Mouse (Mus musculus) CD4-positive helper T cell, adult 2 months (primary cell): Measurements from ENCODE around the gene Tspan12.
"Not testable (repeated sequence)": the region's sequence is repeated elsewhere in the genome, so short reads cannot be mapped to it uniquely, and the experiment has no call there.

Experiments
- DNase-seq: peaks from one replicate; pipeline ENCODE4 v3.0.0-alpha.2; 2012; ENCODE audit warnings: low read depth, missing footprints, low spot score

The Tspan12 gene

GRCm38 (mm10) chr6:21852344-21852785 lies at the start of gene Tspan12:
Gene Tspan12, minus strand, starts transcription at chr6:21852515.
- no peak for DNase-seq

- DNase-seq = no peak
These were observed 42.1 kb upstream of the Tspan12 start for GRCm38 (mm10) chr6:21894451-21894850.

DNA sequence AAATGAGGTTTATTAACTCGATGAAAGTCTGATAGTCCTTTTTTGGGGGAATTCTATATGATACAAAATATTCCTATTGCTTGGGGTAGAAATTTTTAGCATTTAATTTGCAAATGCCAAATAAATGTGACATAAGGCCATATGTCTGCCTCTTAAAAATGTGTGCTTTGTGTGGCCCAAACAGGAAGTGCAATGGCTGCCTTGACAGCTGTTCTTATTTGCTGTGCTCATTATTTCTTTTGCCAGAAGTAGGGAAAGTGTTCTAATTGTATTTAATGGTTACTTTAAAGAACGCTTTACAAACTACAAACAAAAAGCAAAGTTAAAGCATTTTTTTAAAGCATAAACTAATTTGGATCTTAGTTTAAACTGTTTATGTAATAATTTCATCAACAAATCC lies 36.8 kb upstream of the Tspan12 start:
- DNase-seq = no peak

DNA sequence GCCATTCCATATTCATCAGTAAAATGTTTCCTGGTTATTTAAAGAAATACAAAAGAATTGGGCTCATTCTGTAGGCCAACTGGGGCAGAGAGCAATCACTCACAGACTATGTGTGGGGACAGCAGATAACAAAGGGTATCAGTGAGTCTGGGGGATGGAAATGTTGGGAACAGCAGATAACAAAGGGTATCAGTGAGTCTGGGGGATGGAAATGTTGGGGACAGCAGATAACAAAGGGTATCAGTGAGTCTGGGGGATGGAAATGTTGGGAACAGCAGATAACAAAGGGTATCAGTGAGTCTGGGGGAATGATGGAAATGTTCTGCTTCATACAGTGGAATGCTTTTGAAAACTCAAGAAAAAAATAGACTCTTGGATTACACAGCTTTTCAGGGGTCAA lies 35.7 kb upstream of the Tspan12 start:
- not testable (repeated sequence) for DNase-seq

DNA sequence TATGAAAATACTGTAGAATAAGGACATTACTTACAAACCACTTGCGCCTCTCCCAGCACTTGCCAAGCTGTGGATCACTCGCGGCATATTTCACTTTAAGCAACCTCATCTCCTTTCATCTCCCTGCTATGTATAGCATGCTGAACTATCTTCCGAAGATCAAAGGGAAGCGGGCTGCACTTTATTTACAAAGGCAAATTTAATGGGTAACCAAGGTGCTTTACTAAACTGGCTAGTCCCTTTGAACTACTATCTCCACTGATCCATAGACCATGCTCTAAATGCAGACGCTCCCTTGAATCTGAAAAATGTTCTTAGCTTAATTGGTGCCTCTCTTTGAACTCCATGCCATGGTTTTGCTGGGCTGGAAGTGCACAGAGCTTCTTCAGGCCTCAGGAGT lies 27.2 kb upstream of the Tspan12 start:
- DNase-seq = no peak

DNA sequence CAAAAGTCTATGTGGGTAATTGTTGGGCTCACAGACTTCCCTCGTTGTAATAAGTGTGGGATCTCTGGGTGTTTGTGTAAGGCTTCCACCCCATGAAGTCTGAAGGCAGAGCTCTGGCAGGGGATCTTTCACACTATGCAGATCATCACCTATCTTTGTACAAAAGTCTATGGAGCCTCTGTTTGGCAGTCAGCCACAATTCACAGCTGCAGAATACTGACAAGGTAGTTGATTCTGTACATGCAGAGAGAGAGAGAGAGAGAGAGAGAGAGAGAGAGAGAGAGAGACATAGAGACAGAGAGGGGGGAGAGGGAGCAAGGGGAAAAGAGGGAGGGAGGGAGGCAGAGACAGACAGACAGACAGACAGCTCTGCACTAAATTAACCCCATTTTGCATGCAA lies 15.0 kb upstream of the Tspan12 start:
- no peak for DNase-seq

- DNase-seq = no peak
These were observed 11.9 kb upstream of the Tspan12 start for GRCm38 (mm10) chr6:21864179-21864578.

DNA sequence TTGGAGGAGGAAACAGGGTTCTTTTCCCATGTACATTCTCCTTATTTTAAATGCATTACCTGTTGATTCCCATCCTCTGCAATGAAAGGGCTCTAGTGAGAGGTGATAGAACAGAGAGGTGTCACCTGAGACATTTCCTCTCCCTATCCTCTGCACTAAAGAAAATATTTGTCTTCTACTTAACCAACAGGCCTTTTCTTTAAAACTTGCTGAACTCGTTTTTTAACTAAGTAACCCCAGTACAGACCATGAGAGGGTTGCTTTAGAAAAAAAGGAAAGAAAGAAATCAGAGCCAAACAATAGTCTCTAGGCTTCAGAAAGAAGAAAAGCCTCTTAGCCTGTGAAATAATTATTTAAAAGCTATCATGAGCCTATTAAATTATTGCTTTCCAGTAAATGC lies 11.2 kb upstream of the Tspan12 start:
- no peak for DNase-seq

- no peak for DNase-seq
These were observed 9.0 kb upstream of the Tspan12 start for GRCm38 (mm10) chr6:21861316-21861715.

GRCm38 (mm10) chr6:21857843-21858242 lies 5.5 kb upstream of the Tspan12 start:
- DNase-seq = no peak

- DNase-seq = no peak
These were observed 3.6 kb upstream of the Tspan12 start for GRCm38 (mm10) chr6:21855921-21856320.

GRCm38 (mm10) chr6:21853342-21853741 lies 1.0 kb upstream of the Tspan12 start:
- DNase-seq = no peak

- DNase-seq = no peak
These were observed 545 bp downstream of the Tspan12 start for GRCm38 (mm10) chr6:21851596-21852343.

- no peak for DNase-seq
These were observed 1.0 kb downstream of the Tspan12 start for GRCm38 (mm10) chr6:21851346-21851595.

- DNase-seq = no peak
These were observed 1.6 kb downstream of the Tspan12 start for GRCm38 (mm10) chr6:21850526-21851345.

GRCm38 (mm10) chr6:21848808-21849207 lies 3.5 kb downstream of the Tspan12 start:
- DNase-seq = no peak

- no peak for DNase-seq
These were observed 12.1 kb downstream of the Tspan12 start for GRCm38 (mm10) chr6:21839976-21840775.

GRCm38 (mm10) chr6:21839244-21839814 lies 13.0 kb downstream of the Tspan12 start:
- no peak for DNase-seq

DNA sequence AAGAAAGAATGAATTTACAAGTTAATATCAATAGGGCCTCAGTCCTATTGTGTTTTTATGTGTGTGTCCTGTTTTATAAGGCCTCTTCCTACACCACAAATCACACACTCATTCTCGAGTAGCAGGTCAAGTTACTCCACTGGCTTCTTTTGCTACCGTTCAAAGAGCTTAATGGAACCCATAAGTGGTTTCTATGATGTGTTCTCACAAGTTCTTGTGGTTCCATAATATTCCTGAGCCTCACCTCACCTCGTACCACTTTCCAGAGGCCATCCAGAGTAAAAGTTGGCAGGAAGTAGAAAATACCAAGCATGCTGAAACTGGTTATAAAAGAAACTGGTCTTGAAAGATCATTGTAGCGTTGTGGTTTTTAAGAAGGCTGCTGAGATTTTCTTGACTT lies 18.8 kb downstream of the Tspan12 start:
- DNase-seq = no peak

DNA sequence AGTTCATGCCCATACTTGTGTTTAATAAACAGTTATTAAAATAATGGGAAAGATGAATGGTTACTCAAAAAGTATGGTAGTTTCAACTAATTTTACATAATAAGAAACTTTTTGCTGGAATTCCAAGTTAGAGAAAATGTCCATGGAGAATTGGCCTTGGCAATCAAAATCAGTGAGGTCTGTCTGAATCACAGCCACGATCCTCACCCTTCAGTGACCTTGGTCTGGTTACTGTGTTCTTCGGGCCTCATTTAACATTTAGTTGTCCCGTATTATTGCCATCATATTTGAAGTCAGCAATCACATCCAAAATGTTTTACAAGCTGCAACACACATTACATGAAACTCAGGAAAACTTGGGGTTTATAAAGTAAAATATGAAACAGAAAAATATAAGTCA lies 20.4 kb downstream of the Tspan12 start:
- no peak for DNase-seq

- no peak for DNase-seq
These were observed 21.4 kb downstream of the Tspan12 start for GRCm38 (mm10) chr6:21830931-21831330.

GRCm38 (mm10) chr6:21829930-21830329 lies 22.4 kb downstream of the Tspan12 start:
- DNase-seq = no peak
